ENCODE assay signal across 9 mouse cellular contexts in the genomic region with DNA sequence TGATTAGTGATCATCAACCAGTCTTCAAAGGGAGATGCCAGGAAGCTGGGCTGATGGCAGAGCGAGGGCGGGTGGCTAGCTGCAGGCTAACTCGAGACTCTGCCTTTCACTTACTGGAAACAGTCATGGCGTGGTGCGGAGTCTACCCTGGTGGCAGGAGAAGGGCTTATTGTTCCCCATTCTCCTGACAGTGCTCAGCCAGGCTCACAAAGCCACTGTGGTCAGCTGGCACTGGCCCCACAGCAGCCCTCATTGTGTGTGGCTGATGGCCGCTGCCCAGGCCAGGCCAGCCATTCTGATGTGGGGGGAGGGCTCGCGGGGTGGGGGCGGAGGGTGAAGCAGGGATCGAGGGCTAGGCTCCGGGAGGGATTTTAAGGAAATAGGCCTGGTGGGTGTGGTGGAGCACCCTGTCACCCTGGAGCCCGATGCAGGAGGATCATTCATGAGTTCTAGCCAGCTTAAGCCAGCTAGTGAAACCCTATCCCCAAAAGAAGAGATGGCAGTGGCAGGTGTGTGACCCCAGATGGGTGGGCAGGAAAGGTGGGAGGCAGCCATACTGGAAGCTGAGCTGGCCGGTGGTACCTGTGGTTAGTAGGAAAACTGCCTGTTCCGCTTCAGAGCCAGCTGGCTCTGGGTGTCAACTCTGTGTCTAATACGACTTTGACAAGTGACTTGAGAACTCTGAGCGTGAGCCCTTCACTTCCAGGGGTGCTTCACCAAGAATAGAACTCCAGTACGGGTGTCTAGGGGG. TPM values are rescaled to one million over a fixed set of nuclear protein-coding genes. Genes with fewer than 3 reads are reported as not detected.
DNase-seq lines count a peak whose midpoint lies in the region; ATAC-seq and TF ChIP-seq lines count a peak whose summit lies in the region.
"Had no signal": no experiment of that assay in that cellular context is flagged by ENCODE, and none has a peak within 500 bp of the region (broad histone marks: within the 10 kb centered on the region; RNA-seq: fewer than 3 reads in every experiment).

No protein-coding gene starts in this region.

- 51% methylated on average over 17 of the region's 17 CpGs for WGBS in forebrain, postnatal 0 days
- 53% methylated on average over 17 of the region's 17 CpGs for WGBS in forebrain, embryonic 16.5 days
- WGBS in lung, embryonic 14.5 days, result 66% methylated on average over 17 of the region's 17 CpGs
- WGBS in embryonic facial prominence, embryonic 14.5 days, result 64% methylated on average over 17 of the region's 17 CpGs
- WGBS in stomach, embryonic 15.5 days, result 67% methylated on average over 17 of the region's 17 CpGs

- no peak for TF ChIP-seq CTCF in forebrain, postnatal 0 days (IDR thresholded peaks at IDR 0.05; ENCODE audit: low read depth)
- TF ChIP-seq CTCF in lung, embryonic 14.5 days (IDR thresholded peaks at IDR 0.05; ENCODE audit: low read depth), result no peak

- no peak overlapping the region for H3K4me2 ChIP-seq in forebrain, postnatal 0 days (ENCODE audit: low read depth)
- H3K4me2 ChIP-seq in forebrain, embryonic 16.5 days (ENCODE audit: low read length), result no peak overlapping the region
- no peak overlapping the region for H3K4me2 ChIP-seq in lung, embryonic 14.5 days
- no peak overlapping the region for H3K4me2 ChIP-seq in embryonic facial prominence, embryonic 14.5 days (ENCODE audit: low read depth, low read length)
- H3K4me2 ChIP-seq in stomach, embryonic 15.5 days, result no peak overlapping the region

- no peak for DNase-seq in forebrain, postnatal 0 days
- no peak for DNase-seq in lung, embryonic 14.5 days
- no peak for DNase-seq in lung, postnatal 36 days
- no peak for DNase-seq in embryonic facial prominence, embryonic 14.5 days (ENCODE audit: low spot score)
- DNase-seq in urinary bladder, postnatal 10 days (ENCODE audit: low spot score), result no peak

- H3K27me3 ChIP-seq in forebrain, postnatal 0 days (ENCODE audit: insufficient read depth, low read length), result no peaks in the 10 kb centered on the region
- H3K27me3 ChIP-seq in forebrain, embryonic 16.5 days (replicated peaks; ENCODE audit: control insufficient read depth, insufficient read depth, low read length), result no peaks in the 10 kb centered on the region
- no peaks in the 10 kb centered on the region for H3K27me3 ChIP-seq in lung, embryonic 14.5 days (ENCODE audit: insufficient read depth, low read length)
- no peaks in the 10 kb centered on the region for H3K27me3 ChIP-seq in embryonic facial prominence, embryonic 14.5 days (replicated peaks; ENCODE audit: control insufficient read depth, insufficient read depth, low read length)
- no peaks in the 10 kb centered on the region for H3K27me3 ChIP-seq in stomach, embryonic 15.5 days (replicated peaks)

- H3K9me3 ChIP-seq in forebrain, postnatal 0 days (ENCODE audit: low read length), result no peaks in the 10 kb centered on the region
- H3K9me3 ChIP-seq in forebrain, embryonic 16.5 days (ENCODE audit: control insufficient read depth, low read length), result no peaks in the 10 kb centered on the region
- no peaks in the 10 kb centered on the region for H3K9me3 ChIP-seq in lung, embryonic 14.5 days (ENCODE audit: low read depth, low read length)
- no peaks in the 10 kb centered on the region for H3K9me3 ChIP-seq in embryonic facial prominence, embryonic 14.5 days (ENCODE audit: control insufficient read depth, low read length)
- no peaks in the 10 kb centered on the region for H3K9me3 ChIP-seq in stomach, embryonic 15.5 days

- H3K27ac ChIP-seq in forebrain, postnatal 0 days (ENCODE audit: low read depth, low read length), result no peak overlapping the region
- no peak overlapping the region for H3K27ac ChIP-seq in forebrain, embryonic 16.5 days (ENCODE audit: low read length)
- 0 out of 2 replicates have a peak overlapping the region, but pooled peaks have one; percentile 12 for H3K27ac ChIP-seq in lung, embryonic 14.5 days (ENCODE audit: low read depth)
- no peak overlapping the region for H3K27ac ChIP-seq in embryonic facial prominence, embryonic 14.5 days (replicated peaks; ENCODE audit: low read depth, low read length)
- peak overlapping the region; percentile 77 for H3K27ac ChIP-seq in stomach, embryonic 15.5 days
- H3K27ac ChIP-seq: liver, embryonic 14.5 days had no signal

- ATAC-seq in forebrain, postnatal 0 days, result peak; percentile 47; the same call in 1 of the 2 replicates
- ATAC-seq in forebrain, embryonic 16.5 days, result no peak
- ATAC-seq in lung, embryonic 14.5 days (ENCODE audit: insufficient read depth), result no peak
- peak; percentile 24; the same call in 1 of the 2 replicates for ATAC-seq in embryonic facial prominence, embryonic 14.5 days (ENCODE audit: low read depth)
- ATAC-seq in stomach, embryonic 15.5 days (ENCODE audit: insufficient read depth, low FRiP score, low read depth), result no peak
- ATAC-seq in megakaryocyte-erythroid progenitor cell, adult 5-6 weeks (replicated peaks; ENCODE audit: low FRiP score, low TSS enrichment, poor library complexity, severe bottlenecking), result no peak

- peaks cover 10% of the 10 kb centered on the region; the same call in 1 of the 2 replicates for H3K36me3 ChIP-seq in forebrain, postnatal 0 days (ENCODE audit: insufficient read depth)
- no peaks in the 10 kb centered on the region for H3K36me3 ChIP-seq in forebrain, embryonic 16.5 days (ENCODE audit: control insufficient read depth, insufficient read depth)
- H3K36me3 ChIP-seq in lung, embryonic 14.5 days (ENCODE audit: insufficient read depth), result 0 out of 2 replicates have a peak, but pooled peaks cover 12% of the 10 kb centered on the region
- H3K36me3 ChIP-seq in embryonic facial prominence, embryonic 14.5 days (ENCODE audit: control insufficient read depth, insufficient read depth, low read length), result peaks cover 18% of the 10 kb centered on the region
- H3K36me3 ChIP-seq in stomach, embryonic 15.5 days, result 0 out of 2 replicates have a peak, but pooled peaks cover 4% of the 10 kb centered on the region

- no peak overlapping the region for H3K4me3 ChIP-seq in forebrain, postnatal 0 days (ENCODE audit: low read depth, low read length)
- H3K4me3 ChIP-seq in forebrain, embryonic 16.5 days (replicated peaks; ENCODE audit: low read length), result no peak overlapping the region
- H3K4me3 ChIP-seq in lung, embryonic 14.5 days (ENCODE audit: low read depth, low read length), result no peak overlapping the region
- H3K4me3 ChIP-seq in embryonic facial prominence, embryonic 14.5 days (ENCODE audit: low read depth, low read length), result no peak overlapping the region
- H3K4me3 ChIP-seq in stomach, embryonic 15.5 days (replicated peaks), result no peak overlapping the region

- H3K4me1 ChIP-seq in forebrain, postnatal 0 days (ENCODE audit: insufficient read depth), result no peaks in the 10 kb centered on the region
- no peaks in the 10 kb centered on the region; the same call in 1 of the 2 replicates for H3K4me1 ChIP-seq in forebrain, embryonic 16.5 days (replicated peaks; ENCODE audit: control insufficient read depth, insufficient read depth, low read length)
- H3K4me1 ChIP-seq in lung, embryonic 14.5 days (ENCODE audit: insufficient read depth), result peaks cover 3% of the 10 kb centered on the region; the same call in 1 of the 2 replicates
- H3K4me1 ChIP-seq in embryonic facial prominence, embryonic 14.5 days (ENCODE audit: control insufficient read depth, insufficient read depth, low read length), result peaks cover 15% of the 10 kb centered on the region; the same call in 1 of the 2 replicates
- H3K4me1 ChIP-seq in stomach, embryonic 15.5 days, result peaks cover 15% of the 10 kb centered on the region; the same call in 1 of the 2 replicates

- H3K9ac ChIP-seq in forebrain, postnatal 0 days, result no peak overlapping the region
- no peak overlapping the region for H3K9ac ChIP-seq in forebrain, embryonic 16.5 days (replicated peaks; ENCODE audit: low read depth, low read length)
- no peak overlapping the region for H3K9ac ChIP-seq in lung, embryonic 14.5 days
- H3K9ac ChIP-seq in embryonic facial prominence, embryonic 14.5 days (ENCODE audit: low read depth, low read length), result no peak overlapping the region
- H3K9ac ChIP-seq in stomach, embryonic 15.5 days, result no peak overlapping the region
- H3K9ac ChIP-seq: liver, embryonic 14.5 days had no signal

RNA-seq across cellular contexts. Expression of a gene that starts 10.8 kb away (rescaled TPM):
- 14.1 and 19.8 TPM in 2 replicates for total RNA-seq in forebrain, postnatal 0 days (2014; rRNA removed)
- polyA plus RNA-seq in forebrain, postnatal 0 days (2015; fragmentation: Nextera tagmentation; extraction: Ambion mirVana), result 26.4 and 32.1 TPM in 2 replicates
- 30.8 and 32.9 TPM in 2 replicates for polyA plus RNA-seq in forebrain, embryonic 16.5 days (2015; fragmentation: Nextera tagmentation; extraction: Ambion mirVana)
- 71.1 and 74.8 TPM in 2 replicates for polyA plus RNA-seq in lung, embryonic 14.5 days (2014; fragmentation: Nextera tagmentation; extraction: Ambion mirVana)
- 123 and 129 TPM in 2 replicates for polyA plus RNA-seq in embryonic facial prominence, embryonic 14.5 days (2014; fragmentation: Nextera tagmentation; extraction: Ambion mirVana)
- 123 and 144 TPM in 2 replicates for polyA plus RNA-seq in stomach, embryonic 15.5 days (2015; fragmentation: Nextera tagmentation; extraction: Ambion mirVana)
- total RNA-seq in megakaryocyte-erythroid progenitor cell, adult 5-6 weeks (2014; fragmentation: Nextera tagmentation), result 56.0 and 67.5 TPM in 2 replicates
- 29.3 and 35.2 TPM in 2 replicates for total RNA-seq in megakaryocyte-erythroid progenitor cell, adult 5-6 weeks (2017)

RNA-seq across cellular contexts. Expression of a gene that starts 21.8 kb away (rescaled TPM):
- total RNA-seq in forebrain, postnatal 0 days (2014; rRNA removed), result 0.81 and 1.5 TPM in 2 replicates
- 1.3 and 2.4 TPM in 2 replicates for polyA plus RNA-seq in forebrain, postnatal 0 days (2015; fragmentation: Nextera tagmentation; extraction: Ambion mirVana)
- 0.75 and 1.2 TPM in 2 replicates for polyA plus RNA-seq in forebrain, embryonic 16.5 days (2015; fragmentation: Nextera tagmentation; extraction: Ambion mirVana)
- polyA plus RNA-seq in lung, embryonic 14.5 days (2014; fragmentation: Nextera tagmentation; extraction: Ambion mirVana), result 1.0 and 1.6 TPM in 2 replicates
- 11.9 TPM in 2 replicates for polyA plus RNA-seq in embryonic facial prominence, embryonic 14.5 days (2014; fragmentation: Nextera tagmentation; extraction: Ambion mirVana)
- polyA plus RNA-seq in stomach, embryonic 15.5 days (2015; fragmentation: Nextera tagmentation; extraction: Ambion mirVana), result 1.7 and 1.9 TPM in 2 replicates
- 0.15 and 0.20 TPM in 2 replicates for total RNA-seq in megakaryocyte-erythroid progenitor cell, adult 5-6 weeks (2014; fragmentation: Nextera tagmentation)
- 0.52 TPM in 1 of 2 replicates, not detected in the other for total RNA-seq in megakaryocyte-erythroid progenitor cell, adult 5-6 weeks (2017)

RNA-seq across cellular contexts. Expression of a gene that starts 27.5 kb away (rescaled TPM):
- 14.1 and 14.4 TPM in 2 replicates for total RNA-seq in forebrain, postnatal 0 days (2014; rRNA removed)
- 7.4 and 11.8 TPM in 2 replicates for polyA plus RNA-seq in forebrain, postnatal 0 days (2015; fragmentation: Nextera tagmentation; extraction: Ambion mirVana)
- 12.7 and 16.0 TPM in 2 replicates for polyA plus RNA-seq in forebrain, embryonic 16.5 days (2015; fragmentation: Nextera tagmentation; extraction: Ambion mirVana)
- polyA plus RNA-seq in lung, embryonic 14.5 days (2014; fragmentation: Nextera tagmentation; extraction: Ambion mirVana), result 13.1 and 14.8 TPM in 2 replicates
- 10.9 and 11.4 TPM in 2 replicates for polyA plus RNA-seq in embryonic facial prominence, embryonic 14.5 days (2014; fragmentation: Nextera tagmentation; extraction: Ambion mirVana)
- 11.5 and 11.6 TPM in 2 replicates for polyA plus RNA-seq in stomach, embryonic 15.5 days (2015; fragmentation: Nextera tagmentation; extraction: Ambion mirVana)
- total RNA-seq in megakaryocyte-erythroid progenitor cell, adult 5-6 weeks (2014; fragmentation: Nextera tagmentation), result 19.9 and 20.3 TPM in 2 replicates
- 11.8 and 16.3 TPM in 2 replicates for total RNA-seq in megakaryocyte-erythroid progenitor cell, adult 5-6 weeks (2017)

Comparison
In these comparisons a context has a peak if more than half of its experiments do, and no peak if none do; other contexts are left out.
1. ATAC-seq: peak in forebrain, postnatal 0 days (single experiment) and embryonic facial prominence, embryonic 14.5 days (single experiment); none in forebrain, embryonic 16.5 days (single experiment), lung, embryonic 14.5 days (single experiment), stomach, embryonic 15.5 days (single experiment) and megakaryocyte-erythroid progenitor cell, adult 5-6 weeks (single experiment).
2. H3K27ac ChIP-seq: peak in lung, embryonic 14.5 days (single experiment) and stomach, embryonic 15.5 days (single experiment); none in forebrain, postnatal 0 days (single experiment), forebrain, embryonic 16.5 days (single experiment) and embryonic facial prominence, embryonic 14.5 days (single experiment).